Mouse (Mus musculus): ENCODE results near the gene Parp1. TPM values are rescaled to one million over a fixed set of nuclear protein-coding genes. Genes with fewer than 3 reads are reported as not detected.
"Not testable (repeated sequence)": the region's sequence is repeated elsewhere in the genome, so short reads cannot be mapped to it uniquely, and the experiment has no call there.

Gene Parp1
- polyA plus RNA-seq, 1 experiment, result 58.1 TPM

DNA sequence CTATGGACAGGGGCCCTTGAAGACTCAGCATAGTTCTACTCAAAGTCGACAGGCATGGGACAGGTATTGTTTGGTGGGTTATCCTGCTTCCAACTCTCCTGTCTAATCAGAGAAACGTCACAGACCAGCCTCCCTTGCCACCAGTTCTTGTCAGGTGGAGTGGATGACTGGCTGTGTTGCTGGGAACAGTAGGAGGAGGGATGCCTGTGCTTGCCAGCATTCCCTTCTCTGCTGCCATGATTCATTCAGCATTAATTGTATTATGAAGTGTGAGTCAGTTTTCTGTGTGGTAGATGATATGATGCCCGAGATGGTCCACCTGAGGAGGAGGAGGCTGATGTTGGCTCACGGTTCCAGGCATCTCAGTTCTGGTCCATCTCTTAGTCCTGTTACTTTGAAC lies 9.1 kb downstream of the Parp1 start:
- Histone ChIP-seq H3K27me3 (ENCODE audit: control insufficient read depth, insufficient read depth, low read length) (no peaks in the 10 kb centered on the region), H3K4me3 (replicated peaks; ENCODE audit: insufficient read depth, low read depth, low read length) (no peak overlapping the region), H3K4me1 (ENCODE audit: control insufficient read depth, insufficient read depth, low read length) (peaks cover 5% of the 10 kb centered on the region; the same call in 1 of the 2 replicates), H3K27ac (ENCODE audit: insufficient read depth, low read length) (no peak overlapping the region)
- DNase-seq, result no peak
- 77% methylated on average over 4 of the region's 4 CpGs for WGBS
- TF ChIP-seq CTCF (IDR thresholded peaks at IDR 0.05; ENCODE audit: borderline replicate concordance, insufficient read depth, low read depth, low read length), result no peak
- TF ChIP-seq POLR2A (IDR thresholded peaks at IDR 0.05; ENCODE audit: borderline replicate concordance, insufficient read depth, low read length), result no peak

DNA sequence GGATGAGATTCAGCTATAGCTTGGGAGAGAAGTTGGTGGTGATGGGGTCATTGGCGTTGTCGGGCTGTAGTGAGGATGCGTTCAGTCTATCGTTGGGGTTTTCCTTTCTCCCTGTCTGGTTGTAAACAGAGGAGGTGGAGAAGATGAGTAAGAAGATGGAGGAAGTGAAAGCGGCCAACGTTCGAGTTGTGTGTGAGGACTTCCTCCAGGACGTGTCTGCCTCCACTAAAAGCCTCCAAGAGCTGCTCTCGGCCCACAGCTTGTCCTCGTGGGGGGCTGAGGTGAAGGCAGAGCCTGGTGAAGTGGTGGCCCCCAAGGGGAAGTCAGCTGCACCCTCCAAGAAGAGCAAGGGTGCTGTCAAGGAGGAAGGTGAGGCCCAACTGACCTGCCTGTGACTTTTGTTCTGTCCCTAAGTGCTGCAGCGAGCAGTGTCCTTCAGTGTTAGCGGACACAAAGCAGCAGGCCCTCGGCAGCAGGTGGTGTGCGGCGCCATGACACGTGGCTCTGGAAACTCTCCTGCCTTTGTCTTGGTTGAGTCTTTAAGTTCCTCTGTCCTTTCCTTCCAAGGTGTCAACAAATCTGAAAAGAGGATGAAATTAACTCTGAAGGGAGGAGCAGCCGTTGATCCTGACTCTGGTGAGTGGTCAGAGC lies 19.2 kb downstream of the Parp1 start:
- H3K4me3 ChIP-seq (replicated peaks; ENCODE audit: insufficient read depth, low read depth, low read length), result no peak overlapping the region
- TF ChIP-seq CTCF (IDR thresholded peaks at IDR 0.05; ENCODE audit: borderline replicate concordance, insufficient read depth, low read depth, low read length) (no peak), POLR2A (IDR thresholded peaks at IDR 0.05; ENCODE audit: borderline replicate concordance, insufficient read depth, low read length) (no peak)
- no peaks in the 10 kb centered on the region for H3K4me1 ChIP-seq (ENCODE audit: control insufficient read depth, insufficient read depth, low read length)
- no peaks in the 10 kb centered on the region for H3K27me3 ChIP-seq (ENCODE audit: control insufficient read depth, insufficient read depth, low read length)
- no peak for DNase-seq
- 91% methylated on average over 17 of the region's 17 CpGs for WGBS
- H3K27ac ChIP-seq (ENCODE audit: insufficient read depth, low read length), result no peak overlapping the region

DNA sequence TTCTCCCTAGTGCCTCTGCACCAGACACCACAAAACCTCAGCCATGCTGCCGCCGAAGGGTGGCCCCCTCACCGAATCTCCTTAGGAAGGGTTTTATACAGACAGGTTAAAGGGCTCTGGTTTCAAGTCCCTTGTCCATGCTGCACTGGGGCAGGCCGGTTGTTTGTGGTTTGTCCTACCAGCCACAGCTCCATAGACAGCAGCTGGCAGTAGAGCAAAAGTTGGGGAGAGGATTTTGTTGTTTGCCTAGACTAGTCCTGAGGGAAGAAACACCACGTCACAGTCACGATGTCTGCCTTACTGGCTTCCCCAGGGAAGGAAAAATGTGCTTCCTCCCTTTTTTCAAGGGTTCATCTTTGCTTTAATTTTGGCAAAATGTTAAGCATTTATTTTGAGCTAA lies 31.9 kb downstream of the Parp1 start:
- DNase-seq, result no peak
- 91% methylated on average over 6 of the region's 6 CpGs for WGBS

DNA sequence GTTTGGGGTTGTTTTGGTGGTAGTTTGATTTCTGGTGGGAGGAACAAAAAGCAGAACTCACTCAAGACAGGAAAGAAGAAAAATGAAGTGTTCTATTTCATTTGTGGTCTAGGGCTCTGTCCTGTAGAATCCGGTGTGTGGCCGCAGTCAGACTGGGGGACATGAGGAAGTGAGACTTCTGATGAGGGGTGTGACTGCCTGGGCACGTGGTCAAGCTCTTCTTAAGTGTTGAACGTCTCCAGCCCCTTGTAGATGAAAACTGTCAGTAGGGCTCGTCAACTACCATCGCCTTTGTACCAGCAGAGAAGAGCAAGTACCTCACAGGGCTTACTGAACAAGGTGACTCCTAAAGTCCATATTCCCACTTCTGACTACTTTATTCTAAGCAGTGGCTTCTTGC lies 33.1 kb downstream of the Parp1 start:
- Histone ChIP-seq H3K27ac (ENCODE audit: insufficient read depth, low read length) (no peak overlapping the region), H3K4me1 (ENCODE audit: control insufficient read depth, insufficient read depth, low read length) (peaks cover 35% of the 10 kb centered on the region), H3K27me3 (ENCODE audit: control insufficient read depth, insufficient read depth, low read length) (no peaks in the 10 kb centered on the region), H3K4me3 (replicated peaks; ENCODE audit: insufficient read depth, low read depth, low read length) (no peak overlapping the region)
- 89% methylated on average over 6 of the region's 6 CpGs for WGBS
- TF ChIP-seq CTCF (IDR thresholded peaks at IDR 0.05; ENCODE audit: borderline replicate concordance, insufficient read depth, low read depth, low read length) (no peak), POLR2A (IDR thresholded peaks at IDR 0.05; ENCODE audit: borderline replicate concordance, insufficient read depth, low read length) (no peak)
- DNase-seq, result no peak

More for the DNA sequence above, 31.9 kb downstream of the Parp1 start:
- Histone ChIP-seq H3K4me1 (ENCODE audit: control insufficient read depth, insufficient read depth, low read length) (peaks cover 25% of the 10 kb centered on the region), H3K27ac (ENCODE audit: insufficient read depth, low read length) (no peak overlapping the region), H3K4me3 (replicated peaks; ENCODE audit: insufficient read depth, low read depth, low read length) (no peak overlapping the region), H3K27me3 (ENCODE audit: control insufficient read depth, insufficient read depth, low read length) (no peaks in the 10 kb centered on the region)
- TF ChIP-seq CTCF (IDR thresholded peaks at IDR 0.05; ENCODE audit: borderline replicate concordance, insufficient read depth, low read depth, low read length), result no peak
- no peak for TF ChIP-seq POLR2A (IDR thresholded peaks at IDR 0.05; ENCODE audit: borderline replicate concordance, insufficient read depth, low read length)

DNA sequence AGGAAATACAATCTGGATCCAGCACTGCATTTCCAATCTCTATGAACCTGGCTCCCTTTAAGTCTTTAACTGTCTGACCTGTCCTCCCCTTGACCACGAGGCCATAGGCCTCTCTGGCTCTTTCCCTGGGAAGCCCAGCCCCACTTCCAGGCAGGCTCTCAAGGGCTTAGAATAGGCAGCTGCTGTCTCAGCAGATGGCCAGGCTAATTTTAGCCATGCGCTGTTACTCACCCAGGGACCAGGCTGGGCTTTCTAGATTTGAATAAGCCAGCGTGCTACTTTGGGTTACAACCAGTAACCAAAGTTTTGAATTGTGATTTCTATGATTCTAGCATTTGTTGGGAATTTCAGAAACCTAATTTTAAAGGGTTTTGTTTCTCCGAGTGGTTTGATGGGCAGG lies 35.9 kb downstream of the Parp1 start:
- Histone ChIP-seq H3K4me1 (ENCODE audit: control insufficient read depth, insufficient read depth, low read length) (peaks cover 26% of the 10 kb centered on the region), H3K4me3 (replicated peaks; ENCODE audit: insufficient read depth, low read depth, low read length) (no peak overlapping the region), H3K27me3 (ENCODE audit: control insufficient read depth, insufficient read depth, low read length) (no peaks in the 10 kb centered on the region), H3K27ac (ENCODE audit: insufficient read depth, low read length) (peak overlapping the region; percentile 84)
- WGBS, result 11% methylated on average over 4 of the region's 4 CpGs
- DNase-seq, result peak; percentile 83 to 92
- TF ChIP-seq CTCF (IDR thresholded peaks at IDR 0.05; ENCODE audit: borderline replicate concordance, insufficient read depth, low read depth, low read length), result no peak
- no peak; the same call in 1 of the 2 replicates for TF ChIP-seq POLR2A (IDR thresholded peaks at IDR 0.05; ENCODE audit: borderline replicate concordance, insufficient read depth, low read length)

DNA sequence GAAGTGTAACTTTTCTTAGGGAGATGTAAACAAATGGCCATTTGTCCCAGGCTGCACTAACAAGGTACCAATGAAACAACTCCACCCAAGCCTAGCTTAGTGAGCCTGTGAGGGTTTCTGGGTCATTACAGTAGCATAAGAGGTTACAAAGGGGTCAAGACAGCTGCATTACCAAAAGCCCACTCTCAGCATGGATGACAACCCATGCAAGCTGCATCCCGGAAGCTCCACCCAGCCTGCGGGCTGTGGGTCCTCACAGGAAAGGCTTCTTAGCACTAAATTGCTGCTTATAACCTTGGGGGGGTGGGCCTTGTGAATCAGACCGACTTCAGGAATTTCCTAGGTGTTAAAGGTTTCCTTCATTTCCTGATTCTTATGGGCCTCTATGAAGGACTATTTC lies 37.4 kb downstream of the Parp1 start:
- H3K4me3 ChIP-seq (replicated peaks; ENCODE audit: insufficient read depth, low read depth, low read length), result no peak overlapping the region
- WGBS, result 92% methylated on average over 3 of the region's 3 CpGs
- H3K27ac ChIP-seq (ENCODE audit: insufficient read depth, low read length), result no peak overlapping the region
- no peak for DNase-seq
- no peak for TF ChIP-seq CTCF (IDR thresholded peaks at IDR 0.05; ENCODE audit: borderline replicate concordance, insufficient read depth, low read depth, low read length)
- no peak for TF ChIP-seq POLR2A (IDR thresholded peaks at IDR 0.05; ENCODE audit: borderline replicate concordance, insufficient read depth, low read length)
- H3K4me1 ChIP-seq (ENCODE audit: control insufficient read depth, insufficient read depth, low read length), result peaks cover 26% of the 10 kb centered on the region
- no peaks in the 10 kb centered on the region for H3K27me3 ChIP-seq (ENCODE audit: control insufficient read depth, insufficient read depth, low read length)

DNA sequence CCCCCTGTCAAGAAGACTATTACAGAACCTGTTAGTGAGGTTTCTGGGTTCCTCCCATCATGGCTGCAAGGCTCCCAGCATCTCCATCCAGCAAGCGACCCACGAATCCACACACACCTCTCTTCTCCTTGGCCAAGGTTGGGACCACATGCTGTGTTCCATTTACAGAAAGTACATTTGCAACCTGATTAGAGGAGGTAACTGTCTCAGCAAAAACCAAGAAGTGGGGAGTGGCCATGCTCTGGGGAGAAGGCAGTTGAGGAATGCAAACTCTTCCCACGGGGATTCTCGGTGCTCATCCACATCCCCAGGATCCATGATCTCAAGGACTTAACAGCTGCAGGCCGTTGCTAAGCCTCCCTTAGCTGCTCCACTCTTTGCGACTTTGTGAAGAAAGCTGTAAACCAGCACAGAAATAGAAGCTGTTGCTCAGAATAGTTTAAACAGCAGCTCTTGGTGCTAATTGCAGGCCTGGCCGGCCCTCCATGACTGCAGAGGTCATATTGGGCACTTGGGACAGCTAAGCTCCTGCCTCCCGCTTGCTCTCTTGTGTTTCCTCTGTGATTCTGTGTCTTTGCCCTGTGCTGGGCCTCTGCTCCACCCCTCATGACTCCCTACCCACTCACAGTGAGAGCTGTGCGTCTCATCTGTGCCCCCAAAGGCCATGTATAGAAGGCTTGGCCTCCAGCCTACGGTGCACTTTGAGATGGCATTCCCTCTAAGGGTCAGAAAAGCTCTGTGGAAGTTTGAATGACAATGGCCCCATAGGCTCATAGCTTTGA lies 38.3 kb downstream of the Parp1 start:
- TF ChIP-seq CTCF (IDR thresholded peaks at IDR 0.05; ENCODE audit: borderline replicate concordance, insufficient read depth, low read depth, low read length) (no peak), POLR2A (IDR thresholded peaks at IDR 0.05; ENCODE audit: borderline replicate concordance, insufficient read depth, low read length) (no peak)
- Histone ChIP-seq H3K4me1 (ENCODE audit: control insufficient read depth, insufficient read depth, low read length) (peaks cover 26% of the 10 kb centered on the region), H3K27me3 (ENCODE audit: control insufficient read depth, insufficient read depth, low read length) (no peaks in the 10 kb centered on the region), H3K27ac (ENCODE audit: insufficient read depth, low read length) (no peak overlapping the region), H3K4me3 (replicated peaks; ENCODE audit: insufficient read depth, low read depth, low read length) (no peak overlapping the region)
- 75% methylated on average over 10 of the region's 10 CpGs for WGBS
- DNase-seq, result no peak

DNA sequence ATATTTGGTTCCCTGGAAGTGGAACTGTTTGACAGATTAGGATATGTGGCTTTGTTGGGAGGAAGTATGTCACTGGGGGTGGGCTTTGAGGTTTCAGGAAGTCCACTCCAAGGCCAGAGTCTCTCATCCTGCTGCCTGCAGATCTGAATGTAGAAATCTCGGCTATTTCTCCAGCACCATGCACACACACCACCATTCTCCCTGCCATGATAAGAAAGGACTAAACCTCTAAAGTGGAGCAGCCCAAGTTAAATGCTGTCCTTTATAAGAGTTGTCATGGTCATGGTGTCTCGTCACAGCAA lies 38.8 kb downstream of the Parp1 start:
- Histone ChIP-seq H3K4me1 (ENCODE audit: control insufficient read depth, insufficient read depth, low read length) (peaks cover 26% of the 10 kb centered on the region), H3K27me3 (ENCODE audit: control insufficient read depth, insufficient read depth, low read length) (no peaks in the 10 kb centered on the region), H3K4me3 (replicated peaks; ENCODE audit: insufficient read depth, low read depth, low read length) (no peak overlapping the region), H3K27ac (ENCODE audit: insufficient read depth, low read length) (no peak overlapping the region)
- TF ChIP-seq POLR2A (IDR thresholded peaks at IDR 0.05; ENCODE audit: borderline replicate concordance, insufficient read depth, low read length) (no peak), CTCF (IDR thresholded peaks at IDR 0.05; ENCODE audit: borderline replicate concordance, insufficient read depth, low read depth, low read length) (no peak)
- WGBS, result 93% methylated on average over 2 of the region's 2 CpGs
- DNase-seq, result no peak

DNA sequence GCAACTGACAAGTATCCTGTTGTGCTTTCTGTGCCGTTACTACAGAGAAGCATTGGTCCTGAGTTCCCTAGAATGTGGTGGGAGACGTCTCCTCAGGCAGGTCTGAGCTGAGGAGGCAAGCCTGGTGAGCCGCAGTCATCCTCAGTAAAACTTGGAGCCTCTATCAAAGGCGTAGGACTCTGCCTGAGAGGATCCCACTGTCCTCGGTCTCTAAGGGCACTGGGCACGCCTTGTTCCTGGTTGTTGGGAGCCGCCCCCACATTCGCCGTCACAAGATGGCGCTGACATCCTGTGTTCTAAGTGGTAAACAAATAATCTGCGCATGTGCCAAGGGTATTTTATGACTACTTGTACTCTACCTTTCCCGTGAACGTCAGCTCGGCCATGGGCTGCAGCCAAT lies 43.1 kb downstream of the Parp1 start:
- WGBS, result 92% methylated on average over 11 of the region's 14 CpGs
- not testable (repeated sequence) for H3K27ac ChIP-seq (ENCODE audit: insufficient read depth, low read length); H3K4me1 ChIP-seq (ENCODE audit: control insufficient read depth, insufficient read depth, low read length); H3K4me3 ChIP-seq (replicated peaks; ENCODE audit: insufficient read depth, low read depth, low read length); DNase-seq; H3K27me3 ChIP-seq (ENCODE audit: control insufficient read depth, insufficient read depth, low read length)

All from cerebellum, adult 2 months (tissue).